Mouse (Mus musculus) spleen, postnatal 36 days (tissue): ENCODE data around the gene Slc16a10.

ENCODE experiments used
- DNase-seq, 2 experiments: peaks; one replicate each; pipeline ENCODE4 v3.0.0; 2022; ENCODE audit warnings: low spot score in 2 of 2, mixed read lengths in 1 of 2

The Slc16a10 gene

DNA sequence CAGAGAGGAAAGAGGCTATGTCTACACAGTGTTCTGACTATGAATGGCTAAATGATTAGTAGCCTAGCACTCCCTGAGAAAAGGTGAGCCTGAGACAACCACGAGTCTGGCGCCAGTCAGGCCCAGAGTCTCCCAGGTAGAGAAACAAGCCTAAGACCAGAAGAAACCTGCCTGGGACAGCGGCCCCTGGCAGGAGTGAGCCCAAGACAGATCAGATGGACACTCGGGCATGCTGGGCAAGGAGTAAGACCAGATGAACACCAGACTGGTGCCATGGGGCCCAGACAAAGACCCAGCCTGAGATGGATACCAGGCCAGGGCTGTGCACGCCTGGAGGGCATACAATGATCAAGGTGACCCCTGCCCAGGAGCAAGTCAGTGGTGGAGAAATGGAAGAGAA is 32.5 kb downstream of the Slc16a10 start:
- DNase-seq: no peak

DNA sequence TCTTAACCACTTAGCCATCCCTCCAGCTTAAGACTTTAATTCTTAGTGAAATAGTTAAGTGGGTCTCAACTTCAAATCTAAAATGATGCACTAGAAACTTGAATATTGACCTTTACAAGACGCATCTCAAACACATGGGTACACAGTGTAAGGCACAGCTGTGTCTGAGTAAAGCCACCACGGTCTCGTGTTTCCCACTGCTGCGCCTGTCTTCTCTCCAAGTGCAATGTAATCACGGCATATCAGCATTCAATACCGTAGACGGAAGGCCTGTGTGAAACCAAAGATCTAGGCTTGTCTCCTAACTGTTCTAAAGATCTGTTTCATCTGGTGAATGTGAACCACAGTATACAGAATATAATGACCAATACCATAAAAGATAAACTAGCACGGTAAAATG is 33.1 kb downstream of the Slc16a10 start:
- DNase-seq: no peak

DNA sequence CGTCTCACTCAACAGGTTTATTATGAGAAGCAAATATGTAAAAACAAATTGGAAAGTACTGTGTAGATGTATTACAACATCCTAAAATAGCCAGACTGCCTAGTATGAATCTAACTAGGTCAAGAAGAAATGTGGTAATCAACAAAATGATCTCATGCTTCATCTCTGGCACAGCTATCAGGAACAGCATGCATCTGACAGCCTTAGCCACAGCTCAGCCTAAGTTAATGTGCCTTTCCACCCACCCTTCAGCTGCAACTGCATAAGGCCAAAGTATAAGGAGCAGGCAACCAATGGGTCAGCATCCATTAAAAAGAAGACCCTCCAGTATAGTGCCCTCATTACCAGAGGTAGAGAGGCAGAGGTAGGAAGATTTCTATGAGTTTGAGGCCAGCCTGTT is 34.1 kb downstream of the Slc16a10 start:
- no peak for DNase-seq

DNA sequence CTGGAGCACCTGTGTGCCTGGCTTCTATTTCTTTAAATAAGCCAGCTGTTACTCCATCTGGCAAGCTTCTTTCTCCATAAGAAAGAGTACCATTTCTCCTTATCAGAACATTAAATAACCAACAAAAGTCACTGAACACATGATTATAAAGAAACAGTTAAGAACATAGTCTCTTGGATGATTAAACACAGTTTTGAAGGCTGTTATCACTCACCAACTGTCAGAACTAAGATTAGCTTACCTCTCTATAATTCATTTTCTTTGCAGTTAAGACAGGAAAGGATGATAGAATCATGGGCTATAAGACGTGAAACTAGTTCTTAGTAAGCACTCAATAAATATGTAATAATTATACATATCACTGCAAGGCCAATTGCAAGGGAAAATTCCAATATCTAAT is 36.9 kb downstream of the Slc16a10 start:
- DNase-seq: no peak

DNA sequence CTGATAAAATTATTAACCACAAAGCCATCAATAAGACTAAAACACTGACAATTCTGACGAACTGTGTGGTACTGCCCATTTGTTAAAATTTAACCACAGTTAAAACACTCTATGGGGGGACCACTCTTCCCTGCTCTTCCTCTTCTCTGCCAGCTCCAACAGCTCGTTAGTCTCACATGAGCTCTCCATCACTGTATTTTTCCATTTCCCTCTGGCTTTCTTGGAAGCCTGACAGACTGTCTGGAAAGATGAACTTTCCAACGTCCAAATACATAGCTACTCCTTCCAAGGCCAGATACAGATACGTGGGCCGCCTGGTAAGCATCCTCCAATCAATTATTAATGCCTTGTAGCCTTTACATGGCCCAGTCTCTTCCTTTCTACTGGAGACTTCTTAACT is 38.3 kb downstream of the Slc16a10 start:
- DNase-seq: no peak

DNA sequence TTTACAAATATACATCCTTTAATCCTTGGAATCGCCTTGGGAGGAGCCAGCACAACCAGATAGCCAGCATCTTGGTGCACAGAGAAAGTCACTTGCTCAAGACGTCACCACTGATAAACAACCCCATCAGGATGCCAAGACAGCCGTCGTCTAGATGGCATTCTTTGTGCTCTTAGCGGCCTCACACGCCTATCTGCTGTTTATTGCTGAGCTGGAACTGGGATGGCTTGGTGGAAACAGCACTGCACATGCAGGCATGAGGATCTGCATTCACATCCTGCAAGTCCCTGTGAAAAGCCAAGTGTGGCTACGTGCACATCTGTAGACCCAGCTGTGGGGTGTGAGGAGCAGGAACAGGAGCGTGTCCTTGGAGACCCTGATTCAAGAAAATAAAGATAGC is 39.1 kb downstream of the Slc16a10 start:
- no peak for DNase-seq

DNA sequence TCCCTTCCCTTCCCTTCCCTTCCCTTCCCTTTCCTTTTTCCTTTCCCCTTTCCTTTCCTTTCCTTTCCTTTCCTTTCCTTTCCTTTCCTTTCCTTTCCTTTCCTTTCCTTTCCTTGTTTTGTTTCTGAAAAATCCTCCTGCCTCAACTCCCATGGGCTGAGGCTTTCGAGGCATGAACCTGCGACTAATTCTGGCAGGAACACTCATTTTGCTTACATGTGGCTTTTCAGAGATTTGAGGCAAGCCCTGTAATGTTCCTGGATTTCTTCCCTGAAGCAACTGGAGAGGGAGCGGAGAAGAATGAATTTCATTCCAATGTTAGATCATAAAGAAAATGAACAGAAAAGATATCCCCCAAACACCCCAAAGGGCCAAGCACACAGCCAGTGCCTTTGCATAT is 39.9 kb downstream of the Slc16a10 start:
- no peak for DNase-seq

DNA sequence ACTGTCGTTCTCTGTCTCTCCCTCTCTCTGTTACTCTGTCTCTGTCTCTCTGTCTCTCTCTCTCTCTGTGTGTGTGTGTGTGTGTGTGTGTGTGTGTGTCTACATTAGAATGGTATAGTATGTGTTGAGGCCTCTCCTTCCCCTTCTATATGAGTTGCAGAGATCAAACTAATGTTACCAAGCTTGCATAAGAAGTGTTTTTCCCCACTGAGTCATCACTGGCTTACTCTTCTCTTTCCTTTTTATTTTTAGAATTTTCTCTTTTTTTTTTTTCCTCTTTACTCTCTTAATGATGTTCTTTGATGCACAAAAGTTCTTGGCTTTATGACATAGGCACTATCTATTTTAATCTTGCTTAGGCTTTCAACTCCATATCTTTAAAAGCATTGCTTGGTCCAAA is 43.6 kb downstream of the Slc16a10 start:
- DNase-seq: no peak

DNA sequence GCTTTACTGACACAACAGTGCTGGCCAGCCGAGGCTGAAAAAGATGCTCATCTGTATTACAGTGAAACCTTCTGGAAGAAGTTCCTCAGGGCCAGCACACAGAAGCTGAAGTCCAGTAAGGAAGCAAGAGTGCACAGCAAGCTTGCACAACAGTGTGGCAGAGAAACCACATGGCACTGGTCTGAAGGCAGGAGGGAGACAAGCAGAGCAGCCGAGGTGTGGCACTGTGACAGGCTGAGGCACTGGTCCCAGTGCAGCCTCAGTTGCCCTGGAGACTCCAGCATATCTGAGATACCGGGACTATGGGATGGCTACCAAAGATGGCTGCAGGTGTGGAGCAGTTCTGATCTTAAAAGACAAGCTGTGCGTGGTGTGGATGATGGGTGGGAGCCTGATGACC is 44.5 kb downstream of the Slc16a10 start:
- DNase-seq: no peak

DNA sequence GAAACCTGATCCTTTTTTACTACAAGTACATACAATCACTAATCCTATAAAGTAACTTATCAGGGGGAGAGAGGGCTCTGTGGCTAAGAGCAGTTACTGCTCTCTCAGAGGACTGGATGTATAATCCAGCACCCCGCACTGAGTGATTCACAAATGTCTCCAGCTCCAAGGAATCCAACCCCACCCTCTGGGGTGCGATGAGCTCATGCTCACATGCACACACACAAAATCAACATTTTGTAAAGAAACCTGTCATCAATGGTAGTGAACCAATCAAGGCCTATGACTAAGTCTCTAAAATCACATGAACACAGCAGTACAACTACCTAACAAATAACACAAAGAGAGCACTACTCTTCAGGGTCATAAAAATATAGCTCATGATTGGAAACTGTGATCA is 47.3 kb downstream of the Slc16a10 start:
- DNase-seq: no peak

DNA sequence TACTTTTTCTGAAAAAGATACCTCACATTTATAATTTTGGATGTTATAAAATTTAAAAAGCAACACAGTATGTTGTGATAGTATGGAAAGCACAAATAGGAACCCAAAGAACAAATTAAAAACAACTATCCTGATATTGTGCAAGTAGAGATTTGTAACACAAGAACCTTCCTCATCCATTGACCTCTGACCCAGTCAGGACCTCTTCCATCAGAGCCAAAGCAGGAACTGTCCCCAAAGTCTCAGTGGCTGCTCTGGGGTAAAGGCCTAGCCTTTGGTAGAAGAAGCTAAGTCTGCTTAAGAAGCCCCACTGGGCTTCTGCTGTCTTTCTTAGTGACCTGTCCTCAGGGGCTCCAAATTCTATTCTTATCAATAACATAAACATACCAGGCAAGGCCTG is 48.5 kb downstream of the Slc16a10 start:
- no peak for DNase-seq

DNA sequence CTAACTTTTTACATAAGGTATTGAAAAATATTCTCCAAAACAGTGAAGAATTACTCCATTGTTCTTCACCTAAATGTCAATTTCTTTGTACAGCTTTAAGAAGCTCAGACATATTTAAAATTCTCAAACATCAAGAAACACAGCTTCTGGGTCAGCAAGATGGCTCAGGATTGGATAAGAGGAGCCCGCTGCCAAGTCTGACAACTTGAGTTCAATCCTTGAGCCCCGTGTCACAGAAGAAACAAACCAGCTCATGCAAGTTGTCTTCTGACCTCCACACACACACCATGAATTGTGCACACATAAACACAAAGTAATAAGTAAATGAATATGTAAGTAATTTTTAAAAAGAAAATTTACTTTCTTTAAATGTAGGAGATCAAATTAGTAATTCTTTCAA is 50.6 kb downstream of the Slc16a10 start:
- no peak for DNase-seq

DNA sequence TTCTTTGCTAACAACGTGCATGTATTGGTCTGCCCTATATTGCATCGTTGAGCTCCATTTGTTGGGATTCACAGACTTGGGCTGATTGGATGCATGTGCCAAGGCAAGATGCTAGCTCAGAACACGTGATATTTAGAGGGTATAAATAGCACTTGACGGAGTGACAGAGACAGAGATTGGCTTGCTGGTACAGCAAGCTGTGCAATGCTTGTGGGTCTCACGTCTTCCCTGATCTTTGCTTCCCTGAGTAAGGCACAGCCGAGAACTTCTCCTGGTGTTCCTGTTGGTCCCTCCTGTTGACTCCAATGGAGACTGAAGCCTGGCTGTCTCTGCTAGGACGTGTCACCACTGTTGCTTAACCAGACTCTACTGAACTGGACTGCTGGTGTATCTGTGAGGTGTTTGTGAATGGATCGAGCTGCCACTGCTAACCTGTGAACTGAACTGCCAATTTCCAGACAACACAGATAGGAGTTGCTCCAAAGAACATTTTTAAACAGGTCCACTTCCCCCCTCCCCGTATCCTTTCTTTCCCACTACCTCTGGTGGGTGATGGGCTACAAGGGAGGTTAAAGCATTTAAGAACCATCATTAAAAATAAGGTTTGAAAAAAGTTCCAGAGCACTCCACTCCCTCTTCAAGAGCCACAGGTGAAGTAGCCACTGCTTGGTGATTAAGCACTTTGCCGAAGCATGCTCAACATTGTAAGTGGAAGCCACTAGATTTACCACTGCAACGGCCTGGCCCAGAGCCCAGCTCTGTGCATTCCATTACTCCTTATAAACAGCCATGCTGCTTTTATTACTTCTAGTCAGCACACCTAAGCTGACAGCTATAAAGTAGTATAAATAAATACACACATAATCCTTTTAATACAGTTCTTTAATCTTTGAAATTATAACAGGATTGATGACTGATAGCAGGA is 51.3 kb downstream of the Slc16a10 start:
- no peak for DNase-seq

DNA sequence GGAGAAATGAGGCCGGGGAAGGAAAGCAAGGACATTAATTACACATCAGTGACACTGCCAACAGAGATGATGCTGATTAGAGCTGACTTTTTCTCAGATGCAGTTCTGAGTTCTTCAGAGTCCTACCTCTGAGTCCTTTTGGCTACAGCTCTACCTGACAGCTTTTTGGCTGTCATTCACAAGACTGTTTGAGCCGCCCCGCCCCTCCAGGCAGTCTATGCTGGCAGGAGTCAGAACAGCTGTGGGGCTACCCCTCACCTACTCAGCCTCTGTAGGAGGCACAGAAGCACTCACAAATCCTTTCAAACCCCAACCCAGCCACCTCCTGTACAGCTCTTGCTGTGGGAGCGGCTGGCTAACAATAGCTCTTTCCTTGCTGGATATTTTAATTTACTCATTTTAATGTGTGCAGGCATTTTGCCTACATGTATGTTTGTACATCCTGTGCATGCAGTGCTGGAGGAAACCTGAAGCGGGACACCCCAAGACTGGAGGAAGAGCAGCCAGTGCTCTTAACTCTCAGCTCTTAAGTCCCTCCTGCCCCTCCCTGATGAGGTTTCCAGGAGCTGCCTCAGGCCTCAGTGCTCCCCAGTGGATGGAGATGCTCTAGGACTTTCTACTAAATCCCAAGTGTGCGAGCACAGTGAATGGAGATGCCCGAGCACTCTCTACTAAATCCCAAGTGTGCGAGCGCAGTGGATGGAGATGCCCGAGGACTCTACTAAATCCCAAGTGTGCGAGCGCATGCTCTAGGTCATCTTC is 57.5 kb downstream of the Slc16a10 start:
- DNase-seq: no peak

DNA sequence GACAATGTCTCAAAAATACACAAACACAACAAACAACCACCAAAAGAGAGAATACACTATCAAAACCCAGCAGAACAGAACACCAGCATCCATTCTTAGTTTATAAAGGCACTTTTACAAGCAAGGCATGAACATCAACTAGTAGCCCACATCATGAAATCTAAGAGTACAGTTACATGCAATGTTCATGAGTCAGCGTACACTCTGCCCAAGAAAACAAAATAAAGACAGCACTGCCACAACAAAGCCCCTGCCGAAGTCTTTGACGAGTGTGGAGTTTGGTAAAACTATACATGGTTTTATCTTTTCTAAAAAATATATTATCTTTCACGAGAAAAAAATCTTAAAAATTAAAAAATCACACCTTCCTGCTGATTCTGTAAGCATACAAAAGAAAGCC is 58.5 kb downstream of the Slc16a10 start:
- DNase-seq: no peak

DNA sequence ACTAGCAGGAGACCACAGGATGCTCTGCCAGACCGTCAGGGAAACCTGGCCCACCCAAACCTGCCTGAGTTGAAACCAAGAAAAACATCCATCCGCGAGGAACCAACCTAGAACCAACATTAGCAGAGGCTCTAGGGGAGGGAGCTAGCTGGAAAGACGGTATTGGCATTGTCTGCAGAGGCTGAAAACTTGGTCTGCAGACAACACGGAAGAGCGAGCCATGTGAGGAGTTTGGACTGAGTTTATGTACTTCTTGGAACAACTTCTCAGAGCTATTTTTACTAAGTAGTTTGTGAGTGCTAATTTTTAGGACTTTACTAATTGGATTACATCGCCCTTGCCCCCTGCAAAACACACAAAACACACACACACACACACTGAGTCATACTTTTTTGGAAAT is 59.4 kb downstream of the Slc16a10 start:
- DNase-seq: no peak

DNA sequence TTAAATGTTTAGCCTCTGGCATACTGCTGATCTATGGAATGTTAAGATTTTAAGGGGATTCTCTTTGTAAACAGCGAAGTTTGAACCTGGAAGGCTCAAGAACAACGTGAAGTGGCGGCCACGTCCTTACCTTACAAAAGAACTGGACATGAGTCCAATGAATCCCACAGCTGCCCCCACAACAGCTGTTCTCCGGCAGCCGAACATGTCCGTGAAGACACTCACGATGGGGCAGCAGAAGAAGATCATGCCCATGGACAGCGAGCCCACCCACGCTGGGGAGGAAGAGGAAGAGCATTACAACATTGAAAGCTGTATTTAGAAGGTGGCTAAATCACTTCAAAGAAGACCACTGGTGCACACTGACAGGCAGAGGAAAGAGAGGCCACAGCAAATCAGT is 61.5 kb downstream of the Slc16a10 start:
- DNase-seq: no peak

DNA sequence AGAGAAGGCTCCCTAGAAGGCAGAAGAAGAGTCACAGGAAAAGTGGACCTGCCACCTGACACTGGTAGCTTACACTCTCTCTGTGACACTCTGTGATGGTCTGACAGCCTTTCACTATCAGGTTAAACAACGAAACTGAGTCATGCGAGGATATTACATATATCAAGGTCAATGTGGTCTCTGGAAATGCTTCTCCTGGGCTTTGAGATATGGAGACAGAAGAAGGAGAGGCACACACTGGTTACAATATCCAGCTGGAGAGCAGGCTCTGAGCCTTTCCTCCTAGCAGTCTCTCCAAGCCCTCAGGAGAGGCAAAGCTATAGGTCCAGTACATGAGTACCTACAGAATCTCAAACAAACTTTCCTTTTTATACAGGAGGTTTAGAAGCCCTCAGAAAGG is 62.8 kb downstream of the Slc16a10 start:
- DNase-seq: no peak

DNA sequence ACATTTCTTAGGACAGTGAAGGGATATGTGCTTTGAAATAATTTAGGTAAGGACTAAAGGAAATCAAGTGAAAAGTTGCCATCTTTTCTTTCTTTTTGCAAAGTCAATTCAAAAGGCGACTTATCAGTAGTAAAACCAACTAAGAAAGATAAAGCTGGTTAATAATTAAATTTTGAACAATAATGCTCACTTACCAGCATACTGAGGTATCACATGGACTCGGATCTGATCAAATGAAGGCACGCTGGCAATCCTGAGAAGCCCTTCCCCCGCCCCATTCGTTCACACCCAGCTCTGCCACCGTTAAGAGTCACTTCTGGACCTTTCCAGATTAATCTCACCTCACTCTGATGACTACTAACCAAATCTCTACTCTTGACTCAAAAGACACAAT is 64.1 kb downstream of the Slc16a10 start:
- no peak for DNase-seq

DNA sequence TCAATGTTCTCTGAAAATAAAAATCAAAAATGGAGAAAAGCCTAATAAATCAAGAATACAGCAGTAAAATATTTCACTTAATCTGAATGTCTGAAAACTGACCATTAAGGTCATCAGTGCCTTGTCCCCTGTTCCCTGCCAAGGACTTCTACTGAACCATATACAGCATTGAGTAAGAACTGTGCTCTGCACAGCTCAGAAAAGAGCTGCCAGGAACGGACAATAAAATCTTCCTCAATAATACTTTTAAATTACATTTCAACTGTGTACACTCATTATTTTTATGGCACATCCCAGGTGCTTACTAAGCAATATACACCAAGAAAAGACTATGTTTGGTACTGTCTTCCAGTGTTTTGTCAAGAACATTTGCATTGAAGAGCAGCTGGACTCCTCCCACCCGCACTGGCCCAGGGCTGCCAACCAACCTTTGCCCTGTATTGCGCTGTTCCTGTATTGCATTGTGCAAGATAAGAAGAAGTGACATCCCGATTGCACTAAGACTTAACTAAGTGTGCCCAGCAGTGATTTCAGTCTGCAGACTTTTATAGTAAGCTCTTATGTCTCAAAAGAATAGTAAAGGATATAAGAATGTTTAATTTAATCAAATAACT is 64.6 kb downstream of the Slc16a10 start:
- peak in 1 of 2 experiments; percentile 20 for DNase-seq

DNA sequence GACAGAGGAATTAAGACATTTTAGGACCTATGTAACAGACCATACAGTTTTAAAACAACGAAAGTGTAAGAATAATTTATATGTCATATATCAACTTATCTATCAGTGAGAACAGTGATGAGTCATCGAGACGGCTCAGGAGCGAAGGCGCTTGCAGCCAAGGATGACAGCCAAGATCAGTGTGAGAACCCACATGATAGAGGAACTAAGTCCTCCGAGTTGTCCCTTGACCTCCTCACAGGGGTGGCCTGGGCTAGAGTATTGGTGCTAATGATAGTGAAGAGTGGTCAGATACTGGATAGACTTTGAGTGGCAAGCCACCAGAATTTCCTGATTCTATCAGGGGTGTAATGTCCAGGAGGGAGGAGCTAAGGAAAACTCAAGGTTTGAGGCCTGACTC is 68.5 kb downstream of the Slc16a10 start:
- no peak for DNase-seq

DNA sequence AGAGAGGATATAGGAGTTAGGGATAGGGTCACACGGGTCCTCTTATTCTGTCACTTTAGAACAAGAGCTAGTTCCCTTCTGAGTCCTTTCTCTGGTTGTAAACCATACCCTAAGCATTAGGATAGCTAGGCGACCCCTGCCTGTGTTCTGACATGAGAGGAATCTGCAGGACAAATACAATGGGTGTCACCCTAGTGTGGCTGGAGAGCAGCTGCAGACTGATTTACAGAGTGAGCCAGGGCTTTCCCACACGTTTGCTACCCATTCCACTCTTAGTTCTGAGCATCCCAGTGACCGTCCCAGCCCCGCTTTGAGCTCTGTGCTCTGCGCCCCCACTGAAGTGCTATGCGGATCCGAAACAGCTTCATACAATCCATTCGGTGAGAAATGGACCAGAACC is 71.4 kb downstream of the Slc16a10 start:
- DNase-seq: no peak

DNA sequence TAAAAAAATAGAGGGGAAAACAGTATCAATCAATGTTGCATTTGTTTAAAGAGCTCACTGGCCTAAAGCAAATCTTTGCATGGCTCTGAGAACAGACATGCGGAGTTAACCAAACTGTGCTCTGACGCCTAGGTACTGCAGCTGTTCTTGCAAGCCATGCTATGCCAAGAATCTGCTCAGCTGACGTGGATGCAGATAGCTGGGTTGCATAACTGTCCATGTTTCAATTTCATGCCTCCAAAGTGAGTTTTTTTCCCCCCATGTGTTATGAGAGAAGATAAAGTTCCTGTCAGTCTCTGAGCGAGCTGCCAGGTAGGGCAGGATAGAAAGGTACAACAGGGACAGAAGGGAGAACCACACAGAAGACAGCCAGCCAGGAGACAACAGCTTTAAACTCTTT is 72.8 kb downstream of the Slc16a10 start:
- no peak for DNase-seq
